Mouse (Mus musculus): ENCODE measurements at regions not wholly inside any gene's neighbourhood (a gene's known extent, or its start where the extent isn't known, plus 50 kb on each side); places are given as distances from the start of the nearest gene placed in this dataset.

- no peak overlapping the region for H3K4me3 ChIP-seq
- intact Hi-C loops (cut with DNase I): no loop called here
- no peak for DNase-seq
- TF ChIP-seq CTCF (IDR thresholded peaks at IDR 0.05): no peak
- no peak overlapping the region for H3K27ac ChIP-seq
Measured at GRCm38 (mm10) chr17:84129204-84129603, 58.5 kb downstream of the Zfp36l2 start.

DNA sequence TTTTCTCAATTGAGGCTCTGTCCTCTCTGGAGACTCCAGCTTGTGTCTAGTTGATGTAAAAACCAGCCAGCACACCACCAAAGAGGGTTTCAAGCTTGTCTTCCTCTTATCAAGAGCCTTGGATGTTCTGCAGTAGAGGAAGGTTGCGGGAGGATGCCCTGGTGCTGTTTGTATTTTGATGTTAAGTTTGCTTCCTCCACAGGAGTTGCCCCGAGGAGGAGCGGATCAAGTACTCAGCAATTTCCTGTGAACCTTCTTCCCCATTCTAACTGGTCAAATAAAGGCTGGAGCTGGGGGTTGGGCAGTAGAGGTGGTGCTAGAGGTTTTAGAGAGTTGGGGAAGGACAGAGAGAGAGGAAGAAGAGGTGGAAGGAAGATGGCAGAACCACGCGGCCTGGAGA lies 59.5 kb downstream of the Zfp36l2 start:
- TF ChIP-seq CTCF (IDR thresholded peaks at IDR 0.05): no peak
- DNase-seq: no peak

GRCm38 (mm10) chr17:84126168-84126567 lies 61.6 kb downstream of the Zfp36l2 start:
- intact Hi-C loops (cut with DNase I): no loop called here
- Histone ChIP-seq H3K27ac (peak overlapping the region; percentile 17; the same call in 1 of the 2 replicates), H3K4me3 (no peak overlapping the region)
- DNase-seq: no peak
- TF ChIP-seq CTCF (IDR thresholded peaks at IDR 0.05): no peak

More for the DNA sequence above, 59.5 kb downstream of the Zfp36l2 start:
- Histone ChIP-seq H3K27ac (no peak overlapping the region), H3K4me3 (no peak overlapping the region)
- intact Hi-C loops (cut with DNase I): no loop called here

DNA sequence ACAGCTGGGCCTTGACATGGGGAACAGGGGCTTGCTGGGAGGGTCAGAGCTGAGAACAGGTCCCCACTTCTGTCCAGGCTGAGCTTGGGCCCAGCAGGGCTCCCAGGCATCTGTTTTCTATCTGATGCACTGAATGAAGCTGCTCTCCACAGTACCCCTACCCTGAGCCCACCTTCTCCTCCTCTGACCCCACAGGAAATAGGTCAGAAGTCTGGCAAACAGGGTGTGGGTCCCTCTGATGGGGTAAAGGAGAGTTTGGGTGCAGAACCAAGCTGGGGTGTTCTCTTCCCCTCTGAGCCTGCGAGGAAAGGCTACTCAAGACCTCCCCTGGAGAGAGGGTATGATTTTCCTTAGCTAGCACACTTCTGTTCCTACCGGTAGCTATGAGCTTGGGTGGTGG lies 64.6 kb downstream of the Zfp36l2 start:
- H3K27ac ChIP-seq: no peak overlapping the region
- no peak for TF ChIP-seq CTCF (IDR thresholded peaks at IDR 0.05)
- intact Hi-C loops (cut with DNase I): no loop called here

DNA sequence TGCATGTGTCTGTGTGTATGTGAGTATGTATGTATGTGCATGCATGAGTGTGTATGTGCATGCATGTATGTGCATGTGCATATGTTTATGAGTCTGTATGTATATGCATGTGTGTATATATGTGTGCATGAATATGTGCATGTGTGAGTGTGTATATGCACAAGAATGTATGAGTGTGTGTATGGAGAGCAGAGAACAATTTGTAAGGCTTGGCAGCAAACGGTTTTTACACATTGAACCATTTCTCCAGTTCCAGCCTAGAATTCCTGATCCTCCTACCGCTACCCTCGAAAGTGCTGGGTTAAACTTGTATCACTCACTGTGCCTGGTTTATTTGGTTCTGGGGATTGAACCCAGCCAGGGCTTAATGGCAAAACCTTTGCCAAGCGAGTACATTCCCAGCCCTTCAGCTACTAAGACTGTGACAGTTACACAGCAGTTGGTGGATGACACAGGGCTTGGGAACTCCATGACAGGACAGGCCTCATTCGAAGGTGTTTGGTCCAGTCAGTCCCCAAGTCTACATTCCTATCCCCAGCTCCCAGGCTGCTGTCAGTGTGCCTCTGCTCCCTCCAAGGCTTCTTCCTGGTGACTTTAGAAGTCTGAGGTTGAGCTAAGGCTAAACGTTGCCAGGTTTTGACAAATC lies 65.1 kb downstream of the Zfp36l2 start:
- H3K27ac ChIP-seq: no peak overlapping the region
- no peak overlapping the region for H3K4me3 ChIP-seq
- TF ChIP-seq CTCF (IDR thresholded peaks at IDR 0.05): no peak
- intact Hi-C loops (cut with DNase I): no loop called here
- no peak for DNase-seq

More for the DNA sequence above, 64.6 kb downstream of the Zfp36l2 start:
- no peak for DNase-seq
- H3K4me3 ChIP-seq: no peak overlapping the region

DNA sequence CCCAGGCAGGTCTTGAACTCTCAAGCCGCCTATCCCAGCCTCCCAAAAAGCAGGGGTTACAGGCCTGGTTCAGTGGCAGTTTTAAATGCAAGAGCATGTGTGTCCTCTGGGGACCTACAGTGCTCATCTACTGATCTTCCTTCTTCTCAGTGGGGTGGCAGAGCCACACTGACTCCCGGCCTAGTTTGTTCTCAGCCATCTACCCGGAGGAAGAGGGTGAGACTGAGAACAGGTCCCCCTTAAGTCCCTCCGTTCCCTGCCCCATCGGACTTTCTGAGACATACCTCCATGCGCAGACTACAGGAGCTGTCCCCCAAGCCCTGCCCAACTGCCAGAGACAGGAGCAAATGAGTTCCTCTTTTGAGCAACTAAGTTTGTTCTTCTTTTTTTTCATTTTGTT lies 66.5 kb downstream of the Zfp36l2 start:
- no peak for DNase-seq
- H3K4me3 ChIP-seq: peak overlapping the region; percentile 29
- no peak for TF ChIP-seq CTCF (IDR thresholded peaks at IDR 0.05)
- intact Hi-C loops (cut with DNase I): no loop called here
- peak overlapping the region; percentile 46 for H3K27ac ChIP-seq

DNA sequence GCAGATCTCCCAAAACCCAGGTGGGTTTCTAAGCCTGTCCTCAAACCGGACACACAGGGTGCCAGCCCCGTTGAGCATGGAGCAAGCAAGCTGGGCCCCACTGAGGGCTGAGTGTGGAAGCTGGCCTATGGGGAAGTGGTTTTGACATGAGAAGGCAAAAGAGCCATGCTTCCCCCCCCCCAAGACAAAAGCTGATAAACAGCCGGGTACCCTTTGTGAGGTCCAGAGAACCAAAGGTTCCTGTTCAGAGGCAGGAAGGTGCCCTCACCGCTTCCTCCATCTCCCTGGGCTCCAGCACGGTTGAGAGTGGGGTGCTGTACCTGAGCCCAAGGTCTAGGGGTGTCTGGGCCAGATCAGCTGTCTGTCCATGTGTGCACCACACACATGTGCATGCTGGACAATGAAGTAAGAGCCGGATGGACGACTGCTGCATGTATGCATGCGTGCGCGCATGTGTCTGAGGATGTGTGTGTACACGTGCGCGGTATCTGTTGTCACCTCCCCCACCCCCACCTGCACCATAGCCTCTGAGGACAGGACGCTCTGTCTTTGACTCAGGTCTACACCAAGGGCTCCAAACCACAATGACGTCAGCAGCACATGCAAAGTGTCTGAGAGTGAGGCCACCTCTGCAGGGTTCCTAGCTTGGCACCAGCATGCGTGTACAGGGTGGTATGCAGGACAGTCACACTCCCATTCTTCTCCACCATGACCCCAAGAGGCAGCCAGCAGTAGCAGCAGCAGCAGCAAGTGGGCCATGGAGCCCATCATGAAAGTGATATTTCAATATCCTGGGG lies 68.3 kb downstream of the Zfp36l2 start:
- intact Hi-C loops (cut with DNase I): loop anchor here (10.0 kb wide), 2 partner anchors 215 to 305 kb away; no protein-coding TSS in a partner anchor
- Histone ChIP-seq H3K27ac (peak overlapping the region; percentile 72), H3K4me3 (no peak overlapping the region)
- DNase-seq: peak; percentile 39
- TF ChIP-seq CTCF (IDR thresholded peaks at IDR 0.05): no peak

DNA sequence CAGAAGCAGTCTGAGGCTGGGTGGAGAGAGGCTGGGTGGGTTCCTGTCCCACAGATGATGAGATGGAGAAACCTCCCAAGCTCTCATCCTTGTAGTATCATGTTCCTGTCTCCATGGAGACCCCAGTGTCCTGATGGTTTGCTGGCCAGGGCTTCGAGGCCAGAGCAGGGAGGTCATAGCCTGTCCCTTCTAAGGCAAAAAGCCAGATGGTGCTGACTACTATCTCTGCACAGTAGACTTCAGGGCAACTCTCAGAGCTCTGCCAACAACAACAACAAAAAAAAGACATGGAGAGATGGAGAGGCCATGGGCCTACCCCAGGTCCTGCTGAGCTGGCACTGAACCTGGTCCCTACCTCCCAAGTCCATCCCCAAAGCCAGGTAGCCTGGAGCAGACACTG lies 69.0 kb downstream of the Zfp36l2 start:
- intact Hi-C loops (cut with DNase I): loop anchor here (10.0 kb wide), 2 partner anchors 214 to 306 kb away; no protein-coding TSS in a partner anchor
- no peak for TF ChIP-seq CTCF (IDR thresholded peaks at IDR 0.05)
- H3K4me3 ChIP-seq: no peak overlapping the region
- peak; percentile 34 for DNase-seq
- H3K27ac ChIP-seq: peak overlapping the region; percentile 72

GRCm38 (mm10) chr17:84118271-84118670 lies 69.5 kb downstream of the Zfp36l2 start:
- DNase-seq: peak; percentile 42
- no peak for TF ChIP-seq CTCF (IDR thresholded peaks at IDR 0.05)
- intact Hi-C loops (cut with DNase I): loop anchor here (10.0 kb wide), 2 partner anchors 213 to 307 kb away; no protein-coding TSS in a partner anchor
- Histone ChIP-seq H3K27ac (peak overlapping the region; percentile 72), H3K4me3 (no peak overlapping the region)

GRCm38 (mm10) chr17:84117756-84118155 lies 70.0 kb downstream of the Zfp36l2 start:
- peak overlapping the region; percentile 72 for H3K27ac ChIP-seq
- intact Hi-C loops (cut with DNase I): loop anchor here (10.0 kb wide), 2 partner anchors 213 to 307 kb away; no protein-coding TSS in a partner anchor
- DNase-seq: peak; percentile 58
- H3K4me3 ChIP-seq: no peak overlapping the region
- TF ChIP-seq CTCF (IDR thresholded peaks at IDR 0.05): no peak

GRCm38 (mm10) chr17:84116340-84117279 lies 71.1 kb downstream of the Zfp36l2 start:
- H3K4me3 ChIP-seq: no peak overlapping the region
- intact Hi-C loops (cut with DNase I): loop anchor here (10.0 kb wide), 2 partner anchors 212 to 308 kb away; no protein-coding TSS in a partner anchor

GRCm38 (mm10) chr17:84115957-84116339 lies 71.8 kb downstream of the Zfp36l2 start:
- Histone ChIP-seq H3K4me3 (no peak overlapping the region), H3K27ac (peak overlapping the region; percentile 38)
- TF ChIP-seq CTCF (IDR thresholded peaks at IDR 0.05): no peak
- no peak for DNase-seq
- intact Hi-C loops (cut with DNase I): loop anchor here (2.0 to 10.0 kb wide), 3 partner anchors 211 to 309 kb away; no protein-coding TSS in a partner anchor

More at GRCm38 (mm10) chr17:84116340-84117279, 71.1 kb downstream of the Zfp36l2 start:
- peak overlapping the region; percentile 38; the same call in 1 of the 2 replicates for H3K27ac ChIP-seq
- no peak for DNase-seq
- TF ChIP-seq CTCF (IDR thresholded peaks at IDR 0.05): no peak

Measured in gastrocnemius, adult 2 months (tissue).